Mouse (Mus musculus) gastrocnemius, adult 8-10 months (tissue): ENCODE results near the gene Dact3. TPM values are rescaled to one million over a fixed set of nuclear protein-coding genes. Genes with fewer than 3 reads are reported as not detected.

ENCODE experiments used
- total RNA-seq, 4 experiments: library from RNA; stranded (reverse); gene quantifications; 2 replicates each; pipeline ENCODE4 v1.2.4; 2022

The Dact3 gene
- total RNA-seq, 4 experiments from 2014 or later: 0.87 to 1.4 (median 1.1) TPM

Other genes starting within 250 kb of the Dact3 start
- not detected for gene Ceacam15, start 199.6 kb upstream of the Dact3 start, total RNA-seq
- not detected for gene Ceacam9, start 153.4 kb upstream of the Dact3 start, total RNA-seq
- gene Ap2s1, start 136.9 kb upstream of the Dact3 start, total RNA-seq: 10 to 100 TPM; 37.0 to 54.4 (median 47.1) TPM
- gene Slc1a5, start 94.0 kb upstream of the Dact3 start, total RNA-seq: 10 to 100 TPM in 3 of 4 experiments, 1 to 10 TPM in 1; 8.7 to 30.2 (median 14.9) TPM
- gene Strn4, start 59.4 kb upstream of the Dact3 start, total RNA-seq: 10 to 100 TPM; 11.0 to 15.6 (median 14.0) TPM
- 10 to 100 TPM; 55.5 to 67.9 (median 62.9) TPM for gene Fkrp, start 58.6 kb upstream of the Dact3 start, total RNA-seq
- 1 to 10 TPM; 2.5 to 4.1 (median 3.4) TPM for gene Prkd2, start 32.4 kb upstream of the Dact3 start, total RNA-seq
- under 1 TPM in 1 of 4 experiments, not detected in 3; 0.36 TPM for gene Gng8, start 16.5 kb downstream of the Dact3 start, total RNA-seq
- gene Ptgir, start 31.2 kb downstream of the Dact3 start, total RNA-seq: under 1 TPM; 0.62 to 0.97 (median 0.93) TPM
- gene Calm3, start 48.8 kb downstream of the Dact3 start, total RNA-seq: 100 to 1,000 TPM; 386 to 534 (median 424) TPM
- gene Pnmal2, start 69.4 kb downstream of the Dact3 start, total RNA-seq: under 1 TPM; 0.24 to 0.76 (median 0.41) TPM
- under 1 TPM in 1 of 4 experiments, not detected in 3; 0.07 TPM for gene Pnmal1, start 84.4 kb downstream of the Dact3 start, total RNA-seq
- not detected for gene Gm42372, start 107.8 kb downstream of the Dact3 start, total RNA-seq
- gene Ccdc8, start 117.4 kb downstream of the Dact3 start, total RNA-seq: under 1 TPM; 0.60 to 0.94 (median 0.76) TPM
- gene Ppp5c, start 152.6 kb downstream of the Dact3 start, total RNA-seq: 10 to 100 TPM; 53.5 to 62.3 (median 60.6) TPM
- gene Hif3a, start 187.1 kb downstream of the Dact3 start, total RNA-seq: 1 to 10 TPM in 2 of 4 experiments, under 1 TPM in 2; 0.75 to 1.7 (median 1.00) TPM
- gene Psg16, start 198.7 kb downstream of the Dact3 start, total RNA-seq: under 1 TPM in 2 of 4 experiments, not detected in 2; 0.09 to 0.15 TPM